Mouse (Mus musculus): ENCODE measurements around the gene Gm5797.
"Not testable (repeated sequence)": the region's sequence is repeated elsewhere in the genome, so short reads cannot be mapped to it uniquely, and the experiment has no call there.

- TF ChIP-seq CTCF, POLR2A (IDR thresholded peaks at IDR 0.05; ENCODE audit: extremely low read depth, insufficient read depth, low read length): not testable (repeated sequence)
Measured at GRCm38 (mm10) chr14:7332295-7332694, at the start of gene Gm5797.

Measured in cortical plate, adult 2 months (tissue).